In the genomic region with DNA sequence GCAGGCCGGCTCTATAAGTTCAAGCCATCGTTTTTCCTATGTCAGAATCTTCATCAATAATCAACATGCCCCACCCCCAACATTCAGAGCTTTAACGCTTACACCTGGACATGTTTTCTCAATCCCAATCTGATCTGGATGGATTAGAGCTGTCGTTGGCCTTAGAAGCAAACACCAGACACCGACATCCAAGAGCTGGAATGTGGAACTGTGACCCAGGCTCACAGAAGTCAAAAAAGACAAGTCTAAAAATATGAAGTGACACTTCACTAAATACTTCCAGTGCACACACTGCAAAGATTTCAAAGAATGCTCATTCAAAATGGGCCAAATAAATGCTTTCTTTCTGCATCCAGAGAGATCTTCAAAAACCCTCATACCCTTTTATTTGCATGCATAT, we compare ENCODE assay signal across 22 mouse cellular contexts.
A peak's percentile ranks its signal among the peaks of the same experiment; 100 is the strongest.
DNase-seq lines count a peak whose midpoint lies in the region; ATAC-seq and TF ChIP-seq lines count a peak whose summit lies in the region.
"Had no signal": no experiment of that assay in that cellular context is flagged by ENCODE, and none has a peak within 500 bp of the region (broad histone marks: within the 10 kb centered on the region; RNA-seq: fewer than 3 reads in every experiment).

No protein-coding gene starts in this region.

- H3K36me3 ChIP-seq in heart, embryonic 14.5 days (ENCODE audit: control insufficient read depth, insufficient read depth, low read length): peaks cover 38% of the 10 kb centered on the region
- H3K36me3 ChIP-seq in liver, embryonic 15.5 days (replicated peaks): peaks cover 18% of the 10 kb centered on the region
- H3K36me3 ChIP-seq in liver, embryonic 12.5 days: 0 out of 2 replicates have a peak, but pooled peaks cover 16% of the 10 kb centered on the region
- H3K36me3 ChIP-seq in E14TG2a.4 (ENCODE audit: insufficient read depth, low read length) (peaks cover 60% of the 10 kb centered on the region), ES-Bruce4 (ENCODE audit: control insufficient read depth, insufficient read depth, low read length, poor library complexity, severe bottlenecking) (peaks cover 56% of the 10 kb centered on the region)
- H3K36me3 ChIP-seq: G1E had no signal

- H3K4me2 ChIP-seq in heart, embryonic 14.5 days (ENCODE audit: low read length): peak overlapping the region; percentile 78
- H3K4me2 ChIP-seq in liver, embryonic 15.5 days: 0 out of 2 replicates have a peak overlapping the region, but pooled peaks have one; percentile 7
- no peak overlapping the region for H3K4me2 ChIP-seq in liver, embryonic 12.5 days
- H3K4me2 ChIP-seq: embryonic facial prominence, embryonic 13.5 days; hindbrain, embryonic 12.5 days had no signal

- 37% methylated on average over 5 of the region's 5 CpGs for WGBS in heart, embryonic 14.5 days
- WGBS in liver, embryonic 15.5 days (ENCODE audit: insufficient replicate concordance): 62% methylated on average over 5 of the region's 5 CpGs
- WGBS in liver, embryonic 12.5 days (ENCODE audit: insufficient replicate concordance): 61% methylated on average over 5 of the region's 5 CpGs

- H3K9ac ChIP-seq in heart, embryonic 14.5 days (ENCODE audit: low read length): peak overlapping the region; percentile 41; the same call in 1 of the 2 replicates
- H3K9ac ChIP-seq in liver, embryonic 15.5 days: no peak overlapping the region
- no peak overlapping the region for H3K9ac ChIP-seq in liver, embryonic 12.5 days
- H3K9ac ChIP-seq in ES-Bruce4 (ENCODE audit: low read depth, poor library complexity, severe bottlenecking): peak overlapping the region; percentile 75
- H3K9ac ChIP-seq: embryonic facial prominence, embryonic 13.5 days; forebrain, postnatal 0 days; hindbrain, embryonic 12.5 days; liver, embryonic 13.5 days had no signal

- peak overlapping the region; percentile 11 to 23; a peak in 2 of 4 replicates for H3K27ac ChIP-seq in heart, embryonic 14.5 days (replicated peaks in 1 of 2; ENCODE audit: control insufficient read depth in 1 of 2, insufficient read depth in 1 of 2, low read depth in 2 of 2, low read length in 2 of 2)
- no peak overlapping the region for H3K27ac ChIP-seq in liver, embryonic 15.5 days (replicated peaks)
- H3K27ac ChIP-seq in liver, embryonic 12.5 days: no peak overlapping the region
- H3K27ac ChIP-seq in ES-Bruce4 (ENCODE audit: insufficient read depth, low read length): 0 out of 2 replicates have a peak overlapping the region, but pooled peaks have one; percentile 11
- H3K27ac ChIP-seq: embryonic facial prominence, embryonic 13.5 days; hindbrain, embryonic 12.5 days; liver, embryonic 13.5 days had no signal

- no peak for DNase-seq in heart, adult 11 months
- DNase-seq in right cerebral cortex, postnatal 4 days: no peak
- DNase-seq: adrenal gland, postnatal 10 days; cerebellum, adult 9-11 months; forebrain, postnatal 0 days; kidney, adult 18-20 months; kidney, postnatal 14 days; layer of hippocampus, adult 9-11 months; left cerebral cortex, postnatal 4 days; liver, embryonic 13.5 days; midbrain, embryonic 14.5 days; thymus, postnatal 4 days had no signal

- no peak for TF ChIP-seq POLR2A in ES-Bruce4 (IDR thresholded peaks at IDR 0.05; ENCODE audit: insufficient read depth, low read length)

- TF ChIP-seq EP300 in ES-Bruce4 (IDR thresholded peaks at IDR 0.05; ENCODE audit: insufficient read depth, low read depth, low read length): no peak

- no peak for ATAC-seq in heart, embryonic 14.5 days (ENCODE audit: insufficient number of reproducible peaks, insufficient read depth, low FRiP score, low read depth)
- no peak for ATAC-seq in liver, embryonic 15.5 days (ENCODE audit: insufficient read depth)
- ATAC-seq in liver, embryonic 12.5 days: no peak
- ATAC-seq: activated CD4-positive, CD25-positive, alpha-beta regulatory T cell, adult 4 months; forebrain, postnatal 0 days had no signal

- TF ChIP-seq CTCF in E14TG2a.4 (conservative IDR thresholded peaks at IDR 0.05; ENCODE audit: low read length) (no peak), ES-Bruce4 (IDR thresholded peaks at IDR 0.05; ENCODE audit: low read depth, low read length) (no peak)

- H3K4me1 ChIP-seq in heart, embryonic 14.5 days (ENCODE audit: control insufficient read depth in 2 of 2, insufficient read depth in 2 of 2, low read length in 2 of 2): peaks cover 19 to 59% of the 10 kb centered on the region in 2 experiments
- peaks cover 29% of the 10 kb centered on the region for H3K4me1 ChIP-seq in liver, embryonic 15.5 days (replicated peaks)
- peaks cover 22% of the 10 kb centered on the region for H3K4me1 ChIP-seq in liver, embryonic 12.5 days
- peaks cover 74% of the 10 kb centered on the region for H3K4me1 ChIP-seq in E14TG2a.4 (replicated peaks; ENCODE audit: low read depth, low read length)
- peaks cover 9% of the 10 kb centered on the region for H3K4me1 ChIP-seq in ES-Bruce4 (ENCODE audit: control insufficient read depth, insufficient read depth, low read length)

- peak overlapping the region in 1 of 2 experiments; percentile 64; a peak in 1 of 4 replicates for H3K4me3 ChIP-seq in heart, embryonic 14.5 days (ENCODE audit: control insufficient read depth in 1 of 2, insufficient read depth in 1 of 2, low read depth in 1 of 2, low read length in 2 of 2)
- no peak overlapping the region; the same call in 1 of the 2 replicates for H3K4me3 ChIP-seq in liver, embryonic 15.5 days (replicated peaks)
- no peak overlapping the region for H3K4me3 ChIP-seq in liver, embryonic 12.5 days
- H3K4me3 ChIP-seq in E14TG2a.4 (replicated peaks; ENCODE audit: low read length) (peak overlapping the region; percentile 90), ES-Bruce4 (ENCODE audit: low read depth, low read length) (peak overlapping the region; percentile 35; the same call in 1 of the 2 replicates)
- H3K4me3 ChIP-seq: embryonic facial prominence, embryonic 13.5 days; hindbrain, embryonic 12.5 days; liver, embryonic 13.5 days; megakaryocyte, embryonic 14.5 days had no signal

- H3K27me3 ChIP-seq in heart, embryonic 14.5 days (ENCODE audit: control insufficient read depth, insufficient read depth, low read length): no peaks in the 10 kb centered on the region
- H3K27me3 ChIP-seq in liver, embryonic 15.5 days: peaks cover 16% of the 10 kb centered on the region
- H3K27me3 ChIP-seq in liver, embryonic 12.5 days (replicated peaks): peaks cover 5% of the 10 kb centered on the region
- H3K27me3 ChIP-seq in E14TG2a.4 (ENCODE audit: insufficient read depth, low read length): no peaks in the 10 kb centered on the region
- H3K27me3 ChIP-seq in ES-Bruce4 (ENCODE audit: control insufficient read depth, insufficient read depth, low read length, poor library complexity, severe bottlenecking): no peaks in the 10 kb centered on the region
- H3K27me3 ChIP-seq: embryonic facial prominence, embryonic 13.5 days; hindbrain, embryonic 12.5 days had no signal

- no peaks in the 10 kb centered on the region for H3K9me3 ChIP-seq in heart, embryonic 14.5 days (ENCODE audit: control insufficient read depth, low read length)
- no peaks in the 10 kb centered on the region for H3K9me3 ChIP-seq in liver, embryonic 15.5 days (replicated peaks)
- H3K9me3 ChIP-seq in liver, embryonic 12.5 days (replicated peaks): no peaks in the 10 kb centered on the region
- no peaks in the 10 kb centered on the region for H3K9me3 ChIP-seq in E14TG2a.4 (ENCODE audit: low read length)
- H3K9me3 ChIP-seq in ES-Bruce4 (replicated peaks; ENCODE audit: control insufficient read depth, insufficient read depth, low read length, poor library complexity, severe bottlenecking): no peaks in the 10 kb centered on the region
- H3K9me3 ChIP-seq: embryonic facial prominence, embryonic 13.5 days; hindbrain, embryonic 12.5 days; liver, embryonic 13.5 days; megakaryocyte, embryonic 14.5 days had no signal

Comparison
In these comparisons a context has a peak if more than half of its experiments do, and no peak if none do; other contexts are left out.
1. H3K27ac ChIP-seq: peak in heart, embryonic 14.5 days (2 of 2) and ES-Bruce4 (single experiment); none in liver, embryonic 15.5 days (single experiment) and liver, embryonic 12.5 days (single experiment).
2. H3K4me3 ChIP-seq: peak in E14TG2a.4 (single experiment) and ES-Bruce4 (single experiment); none in liver, embryonic 15.5 days (single experiment) and liver, embryonic 12.5 days (single experiment).
3. H3K9ac ChIP-seq: peak in heart, embryonic 14.5 days (single experiment) and ES-Bruce4 (single experiment); none in liver, embryonic 15.5 days (single experiment) and liver, embryonic 12.5 days (single experiment).